Mouse (Mus musculus) adrenal gland, postnatal 0 days (tissue): ENCODE data around the gene Adh1. TPM values are rescaled to one million over a fixed set of nuclear protein-coding genes. Genes with fewer than 3 reads are reported as not detected.

ENCODE experiments used
- polyA plus RNA-seq: library from polyadenylated mRNA; unstranded; fragments of >200 nt; fragmentation: Nextera tagmentation; extraction: Ambion mirVana; gene quantifications from 2 replicates; pipeline ENCODE4 v1.2.1, GENCODE M21; 2015

Gene Adh1
- 2,142 and 6,125 TPM in 2 replicates for polyA plus RNA-seq

DNA sequence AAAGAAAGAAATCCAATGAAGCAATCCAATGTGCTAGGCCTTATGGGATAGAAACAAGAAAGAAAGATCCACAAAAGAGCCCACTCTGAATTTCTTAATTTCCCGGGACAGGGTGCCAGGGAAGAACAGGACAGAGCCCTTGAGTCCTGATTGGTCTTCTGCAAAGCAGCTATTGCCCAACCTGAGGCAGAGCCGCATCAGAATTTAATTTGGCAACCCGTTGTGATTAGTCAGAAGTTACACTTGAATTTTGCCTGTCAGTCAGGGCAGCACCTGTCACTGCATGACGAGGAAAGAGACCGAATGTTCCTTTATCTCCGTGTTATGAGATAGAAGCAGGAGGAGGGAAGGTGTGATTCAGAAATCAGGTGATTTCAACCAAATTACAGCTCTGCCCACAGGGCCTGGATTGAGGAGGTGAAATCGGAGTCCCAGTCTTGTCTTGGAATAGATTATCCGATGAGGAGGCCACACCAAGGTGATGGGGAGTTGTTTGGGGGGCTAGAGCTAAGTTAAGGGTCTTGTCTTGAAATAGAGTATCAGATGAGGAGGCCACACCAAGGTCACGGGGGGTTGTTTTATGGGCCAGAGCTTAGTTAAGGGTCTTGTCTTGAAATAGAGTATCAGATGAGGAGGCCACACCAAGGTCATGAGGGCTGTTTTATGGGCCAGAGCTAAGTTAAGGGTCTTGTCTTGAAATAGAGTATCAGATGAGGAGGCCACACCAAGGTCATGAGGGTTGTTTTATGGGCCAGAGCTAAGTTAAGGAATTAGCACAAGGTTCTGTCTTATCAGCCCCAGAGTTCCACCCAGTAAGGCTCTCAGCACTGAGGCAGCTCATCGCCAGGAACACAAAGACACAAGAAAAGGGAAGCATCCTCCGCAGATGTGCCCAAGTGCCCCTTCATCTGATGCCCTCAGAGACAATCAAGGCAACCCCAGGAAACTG lies at the start of gene Adh1:
Adh1 (plus strand) TSS at position 271 of the 949 bp plus-strand sequence.

DNA sequence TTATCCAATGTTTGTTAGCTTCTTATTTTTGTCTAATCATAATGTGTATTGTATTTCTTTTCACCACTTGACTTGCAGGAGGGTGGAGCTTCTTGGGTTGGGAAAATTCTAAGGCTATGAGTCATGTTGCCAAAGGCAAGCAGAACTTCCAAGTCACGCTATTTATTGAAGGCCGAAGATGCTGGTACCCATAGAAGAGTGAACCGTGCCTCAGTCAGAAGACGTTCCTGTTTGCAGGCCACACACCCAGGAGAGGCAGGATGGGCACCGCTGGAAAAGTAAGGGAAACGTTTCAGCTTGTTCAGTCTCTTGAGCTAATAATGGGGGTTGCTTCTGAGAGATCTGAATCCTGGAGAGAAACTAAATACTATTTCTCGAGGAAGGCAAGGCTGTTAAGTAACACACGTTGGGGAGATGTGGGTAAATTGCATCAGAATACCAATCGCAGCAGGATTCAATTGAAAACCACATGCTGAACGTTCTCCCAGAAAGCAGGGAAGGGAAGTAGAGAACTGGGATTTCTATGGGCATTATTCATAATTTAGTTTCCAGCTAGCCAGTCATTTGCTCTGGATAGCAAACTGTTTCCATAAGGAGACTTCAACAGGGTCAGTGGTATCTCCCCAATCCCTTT lies 43.0 kb upstream of the Adh1 start, which contains the start of gene Adh7:
Adh7 (plus strand) TSS at position 130 of the 634 bp plus-strand sequence.

GRCm38 (mm10) chr3:138312965-138313364 lies 52.2 kb downstream of the Adh1 start, which contains the start of gene Adh6a:
TSS of gene Adh6a (plus strand) at chr3:138313286.

Other genes with a start within 250 kb of the Adh1 start
- gene 1110002E22Rik, start 195.9 kb upstream of the Adh1 start, polyA plus RNA-seq, result 0.13 and 0.18 TPM in 2 replicates
- gene Gm5105, start 193.6 kb upstream of the Adh1 start, polyA plus RNA-seq, result 0.09 and 0.12 TPM in 2 replicates
- gene Trmt10a, start 117.5 kb upstream of the Adh1 start, polyA plus RNA-seq, result 7.8 and 9.6 TPM in 2 replicates
- gene Mttp, start 116.0 kb upstream of the Adh1 start, polyA plus RNA-seq, result 11.1 and 11.4 TPM in 2 replicates
- 0.08 TPM in 1 of 2 replicates, not detected in the other for gene 4930579F01Rik, start 67.2 kb upstream of the Adh1 start, polyA plus RNA-seq
- gene Adh7, start 43.2 kb upstream of the Adh1 start, polyA plus RNA-seq, result 54.8 and 93.7 TPM in 2 replicates
- not detected in 2 replicates for gene Adh6a, start 52.3 kb downstream of the Adh1 start, polyA plus RNA-seq
- 0.09 and 0.19 TPM in 2 replicates for gene Adh6b, start 80.8 kb downstream of the Adh1 start, polyA plus RNA-seq
- 0.50 TPM in 1 of 2 replicates, not detected in the other for gene Adh4, start 154.5 kb downstream of the Adh1 start, polyA plus RNA-seq
- gene Adh5, start 182.1 kb downstream of the Adh1 start, polyA plus RNA-seq, result 405 and 503 TPM in 2 replicates
- 18.9 and 32.5 TPM in 2 replicates for gene Metap1, start 228.5 kb downstream of the Adh1 start, polyA plus RNA-seq